9 mouse cellular contexts compared by ENCODE assay signal in the genomic region with DNA sequence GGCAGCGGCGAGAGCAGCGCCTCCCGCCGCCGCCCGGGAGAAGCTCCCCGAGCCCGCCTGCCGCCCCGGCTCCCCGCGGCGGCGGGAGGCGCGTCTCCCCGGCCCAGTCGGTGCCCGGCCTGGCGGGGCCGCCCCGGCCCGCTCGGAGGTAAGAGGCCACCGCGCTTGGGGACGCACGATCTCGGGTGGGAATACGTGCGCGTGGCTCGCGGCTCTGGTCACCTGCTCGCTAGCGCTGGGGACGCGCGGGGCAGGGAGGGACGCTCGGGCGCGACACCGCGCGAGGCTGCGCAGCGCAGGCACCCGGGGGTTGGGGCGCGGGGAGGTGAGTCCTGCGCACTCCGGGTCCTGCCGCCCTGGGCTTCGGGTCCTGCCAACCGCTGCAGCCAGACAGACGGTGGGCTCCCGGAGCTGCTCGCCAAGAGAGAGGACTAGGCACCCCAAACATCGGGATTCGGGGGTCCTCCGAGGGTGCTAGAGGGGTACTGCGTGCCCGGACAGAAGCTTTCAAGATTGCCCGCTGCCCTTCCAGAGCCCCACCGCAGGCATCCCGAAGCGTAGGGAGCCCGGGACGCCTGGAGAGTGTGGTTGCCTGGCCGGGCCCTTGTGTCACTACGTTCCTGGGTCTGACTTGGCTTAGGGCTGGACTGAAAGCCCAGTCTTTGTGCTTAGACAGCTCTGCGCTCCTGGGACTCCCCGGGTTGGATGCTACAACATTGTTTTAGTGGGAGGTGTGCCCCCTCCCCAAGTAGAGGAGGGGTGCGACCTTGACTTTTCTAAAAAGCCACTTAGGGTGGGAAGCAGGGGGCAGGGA. TPM values are rescaled to one million over a fixed set of nuclear protein-coding genes. Genes with fewer than 3 reads are reported as not detected.
DNase-seq lines count a peak whose midpoint lies in the region; ATAC-seq lines count a peak whose summit lies in the region.
"Had no signal": no experiment of that assay in that cellular context is flagged by ENCODE, and none has a peak within 500 bp of the region (broad histone marks: within the 10 kb centered on the region; RNA-seq: fewer than 3 reads in every experiment).

No protein-coding gene starts in this region.

- H3K36me3 ChIP-seq in megakaryocyte, embryonic 14.5 days (replicated peaks; ENCODE audit: low read length): peaks cover 4% of the 10 kb centered on the region
- H3K36me3 ChIP-seq in kidney, embryonic 15.5 days: no peaks in the 10 kb centered on the region
- no peaks in the 10 kb centered on the region for H3K36me3 ChIP-seq in liver, embryonic 15.5 days (replicated peaks)

- H3K27me3 ChIP-seq in megakaryocyte, embryonic 14.5 days (replicated peaks): peaks cover 62% of the 10 kb centered on the region
- H3K27me3 ChIP-seq in kidney, embryonic 15.5 days: peaks cover 61% of the 10 kb centered on the region
- peaks cover 60% of the 10 kb centered on the region for H3K27me3 ChIP-seq in liver, embryonic 15.5 days

- peak overlapping the region; percentile 96 for H3K4me3 ChIP-seq in megakaryocyte, embryonic 14.5 days (replicated peaks)
- peak overlapping the region; percentile 74 for H3K4me3 ChIP-seq in kidney, embryonic 15.5 days (replicated peaks)
- H3K4me3 ChIP-seq in liver, embryonic 15.5 days (replicated peaks): peak overlapping the region; percentile 55

- ATAC-seq in megakaryocyte, adult 5-6 weeks (ENCODE audit: poor library complexity, severe bottlenecking): no peak
- peak; percentile 65 for ATAC-seq in kidney, embryonic 15.5 days (replicated peaks; ENCODE audit: low FRiP score)
- no peak for ATAC-seq in liver, embryonic 15.5 days (ENCODE audit: insufficient read depth)

- H3K9me3 ChIP-seq in megakaryocyte, embryonic 14.5 days: peaks cover 3% of the 10 kb centered on the region
- H3K9me3 ChIP-seq in kidney, embryonic 15.5 days (replicated peaks): no peaks in the 10 kb centered on the region
- no peaks in the 10 kb centered on the region for H3K9me3 ChIP-seq in liver, embryonic 15.5 days (replicated peaks)

- H3K27ac ChIP-seq in kidney, embryonic 15.5 days: no peak overlapping the region
- H3K27ac ChIP-seq in liver, embryonic 15.5 days (replicated peaks): no peak overlapping the region

- peak; percentile 72 to 78 for DNase-seq in cerebellum, postnatal 10 days
- peak; percentile 37 to 50 for DNase-seq in gastrocnemius, postnatal 4 days (ENCODE audit: low spot score in 2 of 2)
- DNase-seq in retina, embryonic 14.5 days (ENCODE audit: low spot score): peak; percentile 52
- DNase-seq in spleen, postnatal 36 days (ENCODE audit: low spot score in 2 of 2): no peak

- peak overlapping the region; percentile 100 for H3K4me2 ChIP-seq in kidney, embryonic 15.5 days
- peak overlapping the region; percentile 70 for H3K4me2 ChIP-seq in liver, embryonic 15.5 days

- peaks cover 53% of the 10 kb centered on the region for H3K4me1 ChIP-seq in megakaryocyte, embryonic 14.5 days
- H3K4me1 ChIP-seq in kidney, embryonic 15.5 days: peaks cover 33% of the 10 kb centered on the region
- peaks cover 5% of the 10 kb centered on the region; the same call in 1 of the 2 replicates for H3K4me1 ChIP-seq in liver, embryonic 15.5 days (replicated peaks)

- H3K9ac ChIP-seq in kidney, embryonic 15.5 days: peak overlapping the region; percentile 60
- peak overlapping the region; percentile 21; the same call in 1 of the 2 replicates for H3K9ac ChIP-seq in liver, embryonic 15.5 days

- under 1% methylated on average over 73 of the region's 76 CpGs for WGBS in kidney, embryonic 15.5 days
- WGBS in liver, embryonic 15.5 days (ENCODE audit: insufficient replicate concordance): under 1% methylated on average over 74 of the region's 76 CpGs

RNA-seq across cellular contexts. Expression of gene Npas2, which starts 0.5 kb away (rescaled TPM):
- 1.9 and 5.8 TPM in 2 replicates for polyA plus RNA-seq in megakaryocyte, embryonic 14.5 days (2012; ENCODE audit: insufficient read depth, low replicate concordance)
- total RNA-seq in megakaryocyte, adult 5-6 weeks (2015): not detected in 2 replicates
- total RNA-seq in megakaryocyte, adult 5-6 weeks (2017): not detected in 2 replicates
- 1 to 10 TPM; 7.4 to 7.5 TPM for total RNA-seq in gastrocnemius, postnatal 4 days (2021)
- polyA plus RNA-seq in kidney, embryonic 15.5 days (2015; fragmentation: Nextera tagmentation; extraction: Ambion mirVana): 0.92 and 1.2 TPM in 2 replicates
- 0.25 and 0.28 TPM in 2 replicates for polyA plus RNA-seq in liver, embryonic 15.5 days (2015; fragmentation: Nextera tagmentation; extraction: Ambion mirVana)
- total RNA-seq: neutrophil, adult 5-6 weeks had no signal

Comparison
In these comparisons a context has a peak if more than half of its experiments do, and no peak if none do; other contexts are left out.
1. DNase-seq: peak in cerebellum, postnatal 10 days (2 of 2), gastrocnemius, postnatal 4 days (2 of 2) and retina, embryonic 14.5 days (single experiment); none in spleen, postnatal 36 days (0 of 2).
2. Peak in every context shown above with its lines, with median percentiles within 50 percentile points of each other: H3K4me3 ChIP-seq.